Mouse (Mus musculus) liver (tissue): ENCODE results near the gene Smc5.

Experiments
- DNase-seq: peaks from one replicate; pipeline ENCODE4 v3.0.0-alpha.2; 2020; ENCODE audit warnings: mixed read lengths

Gene Smc5

GRCm38 (mm10) chr19:23273355-23274053 is at the start of gene Smc5:
Gene Smc5 (minus strand): TSS chr19:23273897.
- DNase-seq = peak; percentile 94

- DNase-seq = no peak
Observed at GRCm38 (mm10) chr19:23323107-23323506, 49.4 kb upstream of the Smc5 start.

- no peak for DNase-seq
Observed at GRCm38 (mm10) chr19:23317989-23318358, 44.3 kb upstream of the Smc5 start.

GRCm38 (mm10) chr19:23317295-23317988 is 43.7 kb upstream of the Smc5 start:
- DNase-seq = no peak

GRCm38 (mm10) chr19:23316851-23317250 is 43.2 kb upstream of the Smc5 start:
- DNase-seq = no peak

- no peak for DNase-seq
Observed at GRCm38 (mm10) chr19:23309979-23310378, 36.3 kb upstream of the Smc5 start.

GRCm38 (mm10) chr19:23306671-23307070 is 33.0 kb upstream of the Smc5 start:
- DNase-seq = no peak

- DNase-seq = no peak
Observed at GRCm38 (mm10) chr19:23299987-23300386, 26.3 kb upstream of the Smc5 start.

- DNase-seq = no peak
Observed at GRCm38 (mm10) chr19:23298917-23299316, 25.2 kb upstream of the Smc5 start.

- no peak for DNase-seq
Observed at GRCm38 (mm10) chr19:23297191-23297590, 23.5 kb upstream of the Smc5 start.

- no peak for DNase-seq
Observed at GRCm38 (mm10) chr19:23289251-23289650, 15.6 kb upstream of the Smc5 start.

GRCm38 (mm10) chr19:23281911-23282660 is 8.4 kb upstream of the Smc5 start:
- no peak for DNase-seq

GRCm38 (mm10) chr19:23274054-23274724 is 492 bp upstream of the Smc5 start:
- no peak for DNase-seq

- DNase-seq = no peak
Observed at GRCm38 (mm10) chr19:23256771-23257170, 16.9 kb downstream of the Smc5 start.

- no peak for DNase-seq
Observed at GRCm38 (mm10) chr19:23246473-23246872, 27.2 kb downstream of the Smc5 start.

- DNase-seq = no peak
Observed at GRCm38 (mm10) chr19:23225065-23225464, 48.6 kb downstream of the Smc5 start.

- DNase-seq = no peak
Observed at GRCm38 (mm10) chr19:23214326-23214725, 59.4 kb downstream of the Smc5 start.

- no peak for DNase-seq
Observed at GRCm38 (mm10) chr19:23211325-23211724, 62.4 kb downstream of the Smc5 start.

GRCm38 (mm10) chr19:23203505-23204053 is 70.1 kb downstream of the Smc5 start:
- no peak for DNase-seq

GRCm38 (mm10) chr19:23202106-23202505 is 71.6 kb downstream of the Smc5 start:
- no peak for DNase-seq

- no peak for DNase-seq
Observed at GRCm38 (mm10) chr19:23193076-23193475, 80.6 kb downstream of the Smc5 start.

- DNase-seq = no peak
Observed at GRCm38 (mm10) chr19:23191486-23191885, 82.2 kb downstream of the Smc5 start.

GRCm38 (mm10) chr19:23189744-23190143 is 84.0 kb downstream of the Smc5 start:
- no peak for DNase-seq
